Mouse (Mus musculus) G1E (cell line): ENCODE data around the gene Dach1. TPM values are rescaled to one million over a fixed set of nuclear protein-coding genes. Genes with fewer than 3 reads are reported as not detected.

Source experiments
- ATAC-seq: 2 replicates; pipeline ENCODE4 v1.8.0; 2016; ENCODE audit warnings: mild to moderate bottlenecking; ENCODE audit not compliant: insufficient number of reproducible peaks, poor library complexity, low FRiP score, severe bottlenecking; ENCODE audit errors: extremely low read depth
- DNase-seq: peaks from one replicate; pipeline ENCODE4 v3.0.0; 2012; ENCODE audit warnings: low spot score
- H3K27me3 ChIP-seq: 2 replicates; pipeline ENCODE4 v1.6.1; 2012; ENCODE audit warnings: mild to moderate bottlenecking, low read length, inconsistent platforms; ENCODE audit not compliant: insufficient read depth
- H3K36me3 ChIP-seq: replicated peaks from 2 replicates; pipeline ENCODE3; 2012; ENCODE audit warnings: mild to moderate bottlenecking, inconsistent platforms
- H3K4me1 ChIP-seq: 2 replicates; pipeline ENCODE4 v1.6.1; 2012; ENCODE audit warnings: low read depth, low read length, inconsistent platforms, mixed read lengths; ENCODE audit not compliant: insufficient read depth
- H3K4me3 ChIP-seq: 2 replicates; pipeline ENCODE4 v1.5.1; 2012; ENCODE audit warnings: low read depth, mild to moderate bottlenecking, inconsistent platforms, low read length, moderate library complexity, mixed read lengths
- H3K9me3 ChIP-seq: replicated peaks from 2 replicates; pipeline ENCODE4 v1.6.1; 2012; ENCODE audit warnings: inconsistent platforms
- CTCF ChIP-seq: IDR thresholded peaks from 2 replicates; pipeline ENCODE4 v1.5.1; 2012; ENCODE audit warnings: low read depth, low read length, inconsistent platforms, mixed read lengths
- GATA1 ChIP-seq: IDR thresholded peaks from 2 replicates; pipeline ENCODE4 v1.6.1; 2012; ENCODE audit warnings: borderline replicate concordance, low read length, inconsistent platforms, mixed read lengths
- GATA2 ChIP-seq: IDR thresholded peaks from 2 replicates; pipeline ENCODE4 v1.6.1; 2012; ENCODE audit warnings: low read depth, low read length, inconsistent platforms, borderline replicate concordance
- POLR2AphosphoS5 ChIP-seq: IDR thresholded peaks from 2 replicates; pipeline ENCODE4 v1.6.1; 2012; ENCODE audit warnings: low read depth, low read length, inconsistent platforms; ENCODE audit not compliant: insufficient replicate concordance
- TAL1 ChIP-seq: conservative IDR thresholded peaks from 2 replicates; pipeline ENCODE4 v1.6.1; 2012; ENCODE audit warnings: low read depth, low read length, inconsistent platforms, mixed read lengths
- polyA plus RNA-seq: library from polyadenylated mRNA; stranded (reverse); fragments of >175 nt; gene quantifications from 2 replicates; pipeline ENCODE4 v1.2.3, GENCODE M21; 2012
- total RNA-seq, 2 experiments: library from RNA; stranded (forward) in 1 of 2; stranded (reverse) in 1 of 2; fragments of 200-1000 nt in 1 of 2; fragments of >200 nt in 1 of 2; fragmentation: Nextera tagmentation in 1 of 2; gene quantifications; 2 replicates each; pipeline ENCODE4 v1.2.3; 2014 to 2017

The Dach1 gene
- total and polyA plus RNA-seq, 3 experiments, result 0.05 TPM; not detected in 2

DNA sequence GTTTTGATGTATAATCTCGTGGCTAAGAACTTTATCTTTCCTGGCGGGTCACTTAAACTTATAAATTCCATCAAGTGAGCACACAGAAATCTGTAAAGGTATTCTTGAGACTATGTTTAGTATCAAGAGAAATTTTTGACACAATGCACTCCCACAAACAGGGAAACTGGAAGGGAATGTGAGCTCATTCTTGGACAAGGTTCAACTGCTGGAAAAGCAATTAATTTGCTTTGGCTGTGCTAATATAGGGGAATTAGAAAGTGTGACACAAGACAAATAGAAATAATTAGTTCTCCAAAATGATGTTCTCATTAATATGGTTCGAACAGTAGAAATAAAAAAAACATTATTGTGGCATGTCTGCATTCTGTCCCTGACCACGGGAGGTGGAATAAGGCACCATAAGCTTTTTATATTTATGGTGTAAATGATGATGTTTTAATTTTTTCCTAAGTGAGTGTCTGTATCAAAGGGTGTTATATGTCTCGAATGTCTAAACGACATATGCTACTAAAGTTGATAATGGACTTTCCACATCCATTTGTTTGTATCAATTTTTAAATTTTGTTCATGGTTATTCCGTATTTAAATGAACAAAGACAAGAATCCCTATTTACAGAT, 354.9 kb downstream of the Dach1 start:
- ATAC-seq (no peak), DNase-seq (no peak)
- no peaks in the 10 kb centered on the region for H3K36me3 ChIP-seq
- peaks cover 5% of the 10 kb centered on the region for H3K9me3 ChIP-seq
- H3K27me3 ChIP-seq, result no peaks in the 10 kb centered on the region
- H3K4me1 ChIP-seq, result no peaks in the 10 kb centered on the region
- no peak overlapping the region for H3K4me3 ChIP-seq
- TF ChIP-seq GATA1 (no peak), GATA2 (no peak), CTCF (no peak), TAL1 (no peak), POLR2AphosphoS5 (no peak)

DNA sequence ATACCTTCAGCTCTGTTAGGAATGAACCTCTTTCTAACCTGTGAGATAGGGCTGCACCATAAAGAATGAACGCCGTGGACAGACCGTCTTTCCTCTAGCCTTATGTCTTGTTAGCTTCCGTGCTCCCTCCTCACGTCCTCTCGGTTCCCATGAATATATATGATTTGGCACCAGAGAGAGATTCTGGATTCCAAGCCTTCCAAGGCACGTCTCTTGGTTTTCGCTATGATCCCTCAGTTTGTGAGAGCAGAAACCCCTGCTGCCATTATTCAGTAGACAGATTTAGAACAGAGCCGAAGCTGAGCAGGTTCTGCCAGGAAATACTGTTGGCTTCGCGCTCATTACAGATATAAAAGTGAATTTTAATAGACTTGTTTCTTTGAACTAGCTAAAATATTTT, 356.0 kb downstream of the Dach1 start:
- Histone ChIP-seq H3K4me1 (no peaks in the 10 kb centered on the region), H3K36me3 (no peaks in the 10 kb centered on the region), H3K4me3 (no peak overlapping the region), H3K27me3 (no peaks in the 10 kb centered on the region), H3K9me3 (peaks cover 3% of the 10 kb centered on the region)
- DNase-seq, result no peak
- ATAC-seq, result no peak
- TF ChIP-seq GATA1 (no peak), TAL1 (no peak), GATA2 (no peak), POLR2AphosphoS5 (no peak), CTCF (no peak)

DNA sequence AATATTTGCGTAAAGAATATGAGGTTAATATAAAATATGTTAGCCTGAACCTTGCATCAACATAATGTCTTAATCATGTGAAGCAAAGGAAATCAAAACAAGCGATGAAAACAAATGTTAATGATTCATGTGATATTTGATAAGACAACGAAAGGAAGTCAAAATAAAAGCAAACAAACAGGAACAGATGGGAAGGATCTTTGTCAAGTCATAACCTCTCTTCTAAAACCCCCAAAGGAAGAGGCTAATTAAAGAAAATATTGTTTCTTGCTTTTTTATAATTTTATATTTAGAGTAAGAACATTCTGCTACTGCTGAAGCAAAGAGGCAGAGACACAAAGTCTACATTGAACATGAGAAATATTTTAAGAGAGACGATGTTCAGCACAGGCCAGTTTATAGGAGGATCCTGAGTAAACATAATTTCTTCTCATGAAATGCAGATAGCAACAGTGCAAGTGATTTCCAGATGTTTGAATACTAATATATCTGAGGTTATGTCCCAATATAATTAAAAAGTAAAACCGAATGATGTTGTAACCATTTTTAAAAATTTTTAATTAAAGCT, 374.1 kb downstream of the Dach1 start:
- Histone ChIP-seq H3K27me3 (no peaks in the 10 kb centered on the region), H3K9me3 (peaks cover 14% of the 10 kb centered on the region), H3K4me3 (no peak overlapping the region), H3K36me3 (no peaks in the 10 kb centered on the region), H3K4me1 (no peaks in the 10 kb centered on the region)
- ATAC-seq (no peak), DNase-seq (no peak)
- no peak for TF ChIP-seq TAL1
- TF ChIP-seq POLR2AphosphoS5, result no peak
- TF ChIP-seq GATA1, result no peak
- TF ChIP-seq GATA2, result no peak
- no peak for TF ChIP-seq CTCF

DNA sequence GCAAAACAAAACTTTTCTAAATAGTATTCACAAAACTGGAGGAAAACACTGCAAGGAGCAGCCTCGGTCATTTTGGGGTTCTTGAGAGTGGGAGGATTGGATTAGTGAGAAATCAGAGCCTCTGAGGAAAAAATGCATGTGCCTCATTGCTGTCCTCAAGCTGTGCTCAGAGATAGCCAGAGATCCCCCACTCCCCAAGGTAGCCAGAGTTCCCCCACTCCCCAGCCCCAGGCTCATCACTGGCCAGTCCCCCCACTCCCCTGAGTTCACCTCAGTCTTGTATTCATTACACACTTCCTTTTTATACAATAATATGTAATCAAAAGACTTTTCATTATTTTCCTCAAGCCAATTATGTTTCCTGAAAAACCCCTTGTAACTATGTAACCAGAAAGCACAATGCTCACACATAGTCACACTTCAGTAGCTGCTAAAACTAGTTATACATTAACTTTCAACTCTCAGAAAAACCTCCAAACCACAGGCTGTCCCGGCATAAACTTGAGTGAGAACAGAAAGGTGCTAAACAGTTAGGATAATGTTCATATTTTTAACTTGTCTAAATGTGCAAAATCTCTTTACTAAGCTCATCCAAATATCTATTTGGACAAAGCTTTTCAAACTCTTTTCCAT, 395.3 kb downstream of the Dach1 start:
- Histone ChIP-seq H3K36me3 (no peaks in the 10 kb centered on the region), H3K27me3 (no peaks in the 10 kb centered on the region), H3K4me3 (no peak overlapping the region), H3K4me1 (no peaks in the 10 kb centered on the region), H3K9me3 (peaks cover 20% of the 10 kb centered on the region)
- TF ChIP-seq POLR2AphosphoS5 (no peak), GATA1 (no peak), TAL1 (no peak)
- DNase-seq (no peak), ATAC-seq (no peak)

DNA sequence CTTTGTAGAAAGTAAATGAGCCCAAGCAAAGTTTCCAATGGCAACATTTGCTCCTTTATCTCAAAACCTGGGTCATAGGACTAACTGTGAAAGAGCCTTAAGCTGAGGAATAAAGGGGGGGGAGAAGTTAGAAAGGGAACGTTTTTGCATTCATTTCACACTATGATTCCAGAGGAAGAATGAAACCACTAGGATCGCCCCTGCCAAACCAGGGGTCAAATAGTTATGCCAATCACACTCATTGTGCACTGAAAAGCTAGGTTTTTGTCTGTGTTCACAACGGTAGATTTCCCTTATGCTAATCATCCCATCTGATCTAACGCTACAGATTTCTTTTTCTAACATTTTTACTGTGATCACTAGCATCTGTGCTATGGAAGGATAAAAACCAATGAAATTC, 415.2 kb downstream of the Dach1 start:
- no peak for TF ChIP-seq GATA2
- no peak for TF ChIP-seq CTCF
- TF ChIP-seq TAL1, result no peak
- no peak for TF ChIP-seq GATA1
- no peak for TF ChIP-seq POLR2AphosphoS5
- Histone ChIP-seq H3K9me3 (peaks cover 6% of the 10 kb centered on the region), H3K27me3 (no peaks in the 10 kb centered on the region), H3K4me1 (no peaks in the 10 kb centered on the region), H3K4me3 (no peak overlapping the region), H3K36me3 (no peaks in the 10 kb centered on the region)
- no peak for ATAC-seq
- DNase-seq, result no peak

DNA sequence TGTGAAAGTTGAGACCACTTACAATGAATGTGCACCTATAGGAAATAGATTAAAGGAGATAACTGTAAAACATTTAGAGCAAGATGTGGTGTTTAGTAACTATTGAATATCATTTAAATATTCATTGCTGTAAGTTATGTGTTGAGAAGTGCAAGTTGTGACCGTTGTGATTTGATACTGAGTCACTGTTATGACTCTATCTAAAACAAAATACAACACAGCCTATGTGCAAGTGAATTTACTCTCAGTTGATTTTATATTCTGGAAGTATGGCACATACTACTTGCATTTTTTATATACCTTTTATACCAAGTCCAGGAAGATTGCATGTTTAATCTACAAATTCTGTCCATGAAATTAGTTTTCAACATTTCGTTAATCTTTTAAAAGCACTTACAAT, 415.6 kb downstream of the Dach1 start:
- no peaks in the 10 kb centered on the region for H3K36me3 ChIP-seq
- DNase-seq (no peak), ATAC-seq (no peak)
- H3K4me3 ChIP-seq, result no peak overlapping the region
- peaks cover 3% of the 10 kb centered on the region for H3K9me3 ChIP-seq
- no peaks in the 10 kb centered on the region for H3K4me1 ChIP-seq
- H3K27me3 ChIP-seq, result no peaks in the 10 kb centered on the region
- TF ChIP-seq GATA2 (no peak), GATA1 (no peak)

DNA sequence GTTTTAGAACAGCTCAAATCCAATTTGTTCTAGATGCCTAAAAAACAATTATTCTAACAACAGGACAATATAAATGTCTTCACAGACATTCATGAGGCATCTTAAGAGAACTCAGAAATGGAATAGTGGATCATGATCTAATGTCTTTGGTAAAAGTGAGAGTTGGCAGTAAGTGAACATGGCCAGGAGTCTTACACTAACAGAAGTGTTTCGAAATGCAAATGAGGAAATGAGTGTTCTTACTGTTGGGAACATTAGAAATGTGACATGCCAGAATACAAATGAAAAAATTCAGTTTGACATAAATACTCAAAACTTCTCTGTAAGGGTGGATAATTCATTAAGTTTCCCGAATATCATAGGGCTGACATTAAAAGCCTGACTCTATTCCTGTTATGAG, 426.3 kb downstream of the Dach1 start:
- no peaks in the 10 kb centered on the region for H3K36me3 ChIP-seq
- no peak for ATAC-seq
- TF ChIP-seq TAL1, result no peak
- TF ChIP-seq GATA1, result no peak
- no peak for TF ChIP-seq CTCF
- no peak for TF ChIP-seq GATA2
- no peak for TF ChIP-seq POLR2AphosphoS5

More for the DNA sequence above, 426.3 kb downstream of the Dach1 start:
- Histone ChIP-seq H3K27me3 (no peaks in the 10 kb centered on the region), H3K4me3 (no peak overlapping the region), H3K4me1 (no peaks in the 10 kb centered on the region), H3K9me3 (peaks cover 9% of the 10 kb centered on the region; the same call in 1 of the 2 replicates)
- DNase-seq, result no peak
